Mouse (Mus musculus) thymus, postnatal 10 days (tissue): ENCODE results near the gene Cetn2.

Experiments used
- DNase-seq, 2 experiments: peaks; one replicate each; pipeline ENCODE4 v3.0.0; 2021; ENCODE audit warnings: low spot score in 2 of 2

Gene Cetn2

DNA sequence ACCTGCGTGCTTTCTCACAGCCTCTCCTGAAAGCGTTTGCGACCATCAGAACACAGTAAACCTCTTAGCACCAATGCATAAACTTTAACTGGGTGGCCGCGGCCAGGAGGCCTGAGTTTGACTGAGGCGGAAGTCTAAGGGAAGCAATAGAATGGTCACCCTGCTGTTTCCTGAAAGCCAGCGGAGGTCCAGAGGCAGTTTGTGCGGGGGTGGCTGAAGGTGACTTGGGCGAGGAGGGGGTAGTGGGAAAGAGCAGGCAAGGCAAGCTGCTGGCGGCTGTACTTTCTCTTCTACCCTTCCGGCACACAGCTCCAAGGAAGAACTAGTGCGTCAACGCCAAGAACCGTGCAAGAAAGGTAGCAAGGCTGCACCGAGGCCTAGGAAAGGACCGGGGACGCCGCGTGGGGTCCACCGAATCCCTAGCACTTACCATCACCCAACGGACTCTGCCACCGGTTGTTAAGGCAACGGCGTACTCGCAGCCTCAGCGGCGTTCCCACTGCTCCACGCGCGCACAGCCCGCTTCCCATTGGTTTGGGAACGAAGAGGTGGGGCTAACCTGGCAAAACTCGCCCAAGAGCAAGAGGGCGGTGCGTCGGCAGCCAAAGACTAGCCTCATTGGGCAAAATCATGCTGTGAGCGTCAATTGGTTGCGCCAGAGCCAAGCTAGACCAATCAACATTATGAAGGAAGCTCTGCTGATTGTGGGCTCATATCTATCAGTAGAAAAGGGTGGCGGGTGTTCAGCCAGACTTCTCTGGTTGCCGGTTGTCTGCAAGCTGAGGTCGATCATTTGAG, at the start of gene Cetn2, which contains the start of gene Nsdhl:
Gene Cetn2, minus strand, starts transcription at position 528 of the 798 bp plus-strand sequence.
Gene Nsdhl, plus strand, starts transcription at position 674 of the 798 bp plus-strand sequence.
- DNase-seq, result peak; percentile 68 to 81

DNA sequence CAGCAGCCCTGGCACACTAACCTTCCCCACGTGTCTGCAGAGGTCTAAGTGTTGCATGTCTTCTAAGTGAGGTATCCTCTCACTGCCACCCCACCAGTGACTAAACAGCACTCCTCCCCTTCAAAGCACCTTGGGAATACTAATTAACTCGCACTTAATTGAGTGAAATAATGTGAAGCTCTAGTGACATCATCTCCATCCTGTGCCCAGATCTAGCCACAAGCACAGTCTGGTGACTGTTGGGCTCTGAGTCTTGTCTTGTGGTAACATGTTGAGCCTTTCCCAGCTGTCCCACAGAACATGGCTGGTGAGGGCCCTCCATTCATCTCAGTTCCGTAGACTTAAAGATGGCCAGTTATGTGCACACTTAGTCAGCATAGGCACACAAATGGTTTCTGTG, 44.5 kb upstream of the Cetn2 start:
- DNase-seq, result no peak

DNA sequence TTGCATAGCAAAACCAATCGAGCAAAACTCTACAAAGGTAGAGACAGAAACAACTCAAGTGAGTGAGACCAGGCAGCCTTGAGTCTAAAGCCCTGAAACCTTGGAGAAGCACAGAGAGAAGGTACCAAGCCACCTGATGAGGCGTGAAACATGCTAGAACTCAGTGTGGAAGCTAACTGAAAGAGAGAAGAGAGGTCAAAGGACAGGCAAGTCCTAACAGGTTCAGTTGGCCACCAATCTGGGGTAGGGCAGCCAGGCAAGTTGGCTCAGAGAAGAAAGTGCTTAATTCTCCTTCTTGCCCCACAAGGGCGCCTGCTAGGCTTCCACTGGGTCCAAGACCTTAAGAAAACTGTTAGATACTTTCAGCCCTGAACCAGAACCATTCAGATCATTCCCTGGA, 43.3 kb upstream of the Cetn2 start:
- no peak for DNase-seq

DNA sequence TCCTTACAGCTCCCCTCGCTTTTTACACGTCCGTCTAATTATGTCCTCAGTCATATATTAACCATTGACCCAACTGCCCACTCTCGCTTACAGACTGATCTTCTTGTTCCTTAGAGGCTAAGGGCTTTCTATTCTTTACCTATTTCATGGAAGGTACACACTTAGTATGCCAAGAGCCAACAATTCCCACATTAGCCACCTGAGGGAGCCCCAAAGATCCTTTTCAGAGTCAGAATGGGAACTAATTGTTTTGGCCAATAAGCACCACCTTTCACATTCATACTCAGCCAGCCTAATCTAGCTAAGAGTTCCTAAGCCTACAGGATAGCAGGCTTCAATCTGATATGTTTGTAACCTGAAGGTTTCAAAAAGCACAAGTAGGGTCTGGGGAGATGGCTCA, 42.2 kb upstream of the Cetn2 start:
- no peak for DNase-seq

DNA sequence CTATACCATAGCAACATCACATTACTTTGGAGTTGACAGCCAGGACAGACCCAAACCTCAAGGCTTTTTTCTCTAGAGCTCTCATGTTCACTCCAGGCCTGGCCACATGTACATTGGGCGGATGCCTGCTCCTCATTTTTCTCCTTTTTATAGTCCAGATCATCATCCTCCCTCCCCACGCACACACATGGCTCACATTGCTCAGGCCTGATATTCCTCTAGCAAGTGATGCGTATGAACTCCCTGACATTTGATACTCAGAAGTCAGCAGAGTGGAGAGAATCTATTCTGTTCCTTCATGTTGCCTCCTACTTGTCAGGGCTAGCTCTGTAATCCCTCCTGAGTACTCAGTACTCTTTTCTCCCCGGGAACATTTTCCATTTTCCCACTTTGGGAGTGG, 38.3 kb upstream of the Cetn2 start:
- no peak for DNase-seq

DNA sequence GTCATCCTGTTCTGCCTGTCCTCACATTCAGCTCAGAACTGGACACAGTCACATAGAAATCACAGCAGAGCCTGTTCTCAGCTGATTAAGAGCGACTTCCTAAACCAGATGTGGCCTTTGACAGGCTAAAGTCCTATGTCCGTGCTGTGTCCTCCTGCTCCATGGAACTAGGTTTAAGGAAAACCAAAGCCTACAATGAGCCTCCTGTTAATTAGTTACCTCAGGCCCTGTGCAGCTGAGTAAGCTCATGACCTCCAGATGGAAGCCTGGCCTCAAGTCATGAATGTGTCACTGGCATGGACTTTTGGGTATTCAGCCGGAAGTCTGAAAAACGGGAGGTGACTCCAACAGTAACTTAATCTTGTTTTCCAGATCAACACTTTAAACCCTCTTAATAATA, 35.3 kb upstream of the Cetn2 start:
- no peak for DNase-seq

DNA sequence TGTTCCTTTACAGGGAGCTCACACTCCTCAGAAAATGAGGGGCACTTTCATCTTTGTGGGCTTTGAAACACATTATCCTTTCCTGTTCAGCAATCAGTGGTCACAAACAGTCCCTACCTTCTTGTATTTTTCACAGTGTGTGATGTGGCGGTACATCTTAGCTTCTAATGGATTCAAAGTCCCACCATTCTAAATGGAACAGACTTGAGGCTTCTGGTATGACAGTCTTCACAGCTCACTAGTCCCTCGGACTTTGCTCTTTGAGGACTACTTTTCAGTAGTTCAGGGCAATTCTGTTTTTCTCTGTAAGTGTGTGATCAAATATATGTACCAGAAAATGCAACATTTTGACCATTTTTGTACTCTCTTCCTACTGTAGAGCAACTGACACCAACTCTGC, 3.2 kb upstream of the Cetn2 start:
- no peak for DNase-seq

DNA sequence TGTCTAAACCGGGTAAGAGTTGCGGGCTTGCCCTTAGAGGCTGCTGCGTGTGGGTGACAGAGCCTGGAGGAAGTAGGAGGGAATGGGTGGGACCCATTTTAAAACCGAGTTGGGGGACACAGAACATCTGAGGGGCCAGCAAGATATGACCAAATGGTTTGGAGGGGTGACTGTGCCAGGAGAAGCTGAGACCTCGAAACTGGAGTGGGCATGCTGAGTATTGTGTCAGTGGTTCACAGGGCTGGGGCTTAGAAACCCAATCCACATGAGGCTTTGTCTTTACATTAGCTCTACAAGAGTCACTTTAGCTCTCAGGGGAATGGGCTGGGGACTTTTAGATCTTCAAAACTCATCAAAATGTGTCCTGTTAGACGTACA, 460 bp upstream of the Cetn2 start:
- no peak for DNase-seq

DNA sequence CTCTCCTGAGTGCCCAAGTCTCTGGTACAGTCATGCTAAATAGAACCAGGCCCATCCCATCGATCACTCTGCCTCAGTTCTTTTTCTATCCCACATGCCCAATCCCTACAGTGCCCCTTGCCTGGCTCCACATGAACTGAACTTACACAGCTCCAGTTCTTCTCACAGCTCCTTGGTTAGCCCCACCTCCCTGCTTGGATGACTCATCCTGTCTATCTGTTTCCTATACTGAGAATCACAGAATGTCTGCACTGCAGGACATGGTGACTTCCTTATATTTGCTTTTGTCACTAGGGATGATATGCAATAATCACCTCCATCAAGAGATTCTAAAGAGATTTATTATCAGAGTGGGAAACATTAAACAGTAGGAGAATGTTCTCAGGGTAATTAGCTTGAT, 6.6 kb downstream of the Cetn2 start:
- no peak for DNase-seq

DNA sequence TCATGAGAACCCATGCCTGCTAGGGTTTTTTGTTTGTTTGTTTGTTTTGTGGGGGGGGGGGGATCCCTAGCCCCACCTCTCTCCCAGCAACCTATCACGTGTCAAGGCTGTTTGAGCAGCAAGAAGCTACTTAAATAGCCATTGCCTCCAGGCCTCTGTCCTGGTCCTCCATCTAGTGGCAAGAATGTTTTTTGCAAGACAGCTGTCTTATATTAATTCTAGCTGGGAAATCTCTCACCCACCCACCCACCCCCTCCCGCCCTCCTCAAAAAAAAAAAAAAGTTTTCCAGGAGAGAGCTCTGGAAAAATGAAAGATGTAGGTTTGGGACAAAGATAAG, 9.8 kb downstream of the Cetn2 start:
- DNase-seq, result no peak

DNA sequence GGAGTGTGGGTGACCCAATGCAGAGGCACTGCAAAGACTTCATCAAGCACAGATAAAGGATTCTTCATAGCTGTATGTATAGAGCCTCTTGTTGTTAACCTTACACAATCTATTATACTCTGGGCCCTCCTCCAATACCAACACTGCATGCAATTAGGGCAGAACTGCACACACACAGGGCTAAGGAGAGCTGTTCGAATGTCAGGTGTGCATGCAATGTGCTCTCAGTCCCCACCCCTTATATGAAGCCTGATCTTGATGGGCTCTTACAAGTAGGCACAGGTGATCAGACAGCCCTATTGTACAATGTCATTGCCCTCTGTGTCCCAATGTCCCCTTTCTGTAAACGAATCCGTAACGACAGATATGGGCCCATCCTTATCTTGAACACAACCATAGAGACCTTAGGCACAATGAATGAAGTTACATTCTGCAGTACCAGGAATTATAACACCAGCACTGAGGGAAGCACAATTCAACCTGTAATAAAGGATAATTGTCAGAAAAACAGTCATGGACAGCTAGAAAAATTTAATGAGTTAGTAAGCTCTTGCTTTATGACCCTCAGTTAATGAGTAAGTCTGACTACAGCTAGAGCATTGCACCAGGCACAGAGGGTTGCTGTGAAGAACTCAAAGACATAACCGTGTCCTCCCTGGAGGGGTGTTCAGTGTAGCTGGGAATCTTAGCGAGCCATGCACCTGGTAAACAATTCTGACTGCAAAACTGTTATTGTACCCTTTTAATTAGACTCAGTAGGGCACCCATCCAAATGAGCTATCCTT, 10.4 kb downstream of the Cetn2 start:
- DNase-seq, result no peak

DNA sequence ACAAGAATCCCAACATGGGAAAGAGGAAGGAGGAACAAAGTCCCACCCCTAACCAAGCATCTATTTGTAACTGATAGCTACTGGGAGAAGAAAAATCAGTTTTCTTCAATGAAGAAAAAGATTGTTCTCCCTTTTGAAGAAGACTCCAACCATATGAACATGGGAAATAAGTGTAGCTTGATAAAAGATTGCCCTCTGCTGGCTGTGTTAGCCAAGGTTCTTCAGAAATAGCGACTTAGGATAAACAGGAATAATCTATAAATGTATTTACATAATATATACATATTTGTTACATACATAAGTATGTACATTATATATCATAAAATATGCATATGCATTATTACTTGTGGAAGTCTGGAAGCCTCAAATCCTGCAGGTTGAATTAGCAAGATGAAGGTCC, 15.7 kb downstream of the Cetn2 start:
- no peak for DNase-seq

DNA sequence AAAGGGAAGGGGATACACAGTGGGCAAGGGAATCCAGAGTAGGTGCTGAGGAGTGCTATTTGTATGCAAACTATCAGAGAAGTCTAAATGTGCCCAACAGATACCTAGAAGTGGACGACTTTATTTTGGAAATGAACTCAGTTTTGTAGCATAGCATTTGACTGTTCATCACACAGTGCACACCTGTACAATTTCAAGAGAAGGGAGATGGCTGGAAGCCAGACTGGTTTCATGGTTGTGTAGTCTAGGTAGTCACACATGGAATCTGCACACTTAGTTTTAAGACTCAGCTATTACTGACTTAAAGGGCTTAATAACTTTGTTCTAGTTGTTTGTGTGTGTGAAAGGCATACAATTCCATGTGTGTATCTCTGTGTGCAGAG, 22.2 kb downstream of the Cetn2 start:
- no peak for DNase-seq

DNA sequence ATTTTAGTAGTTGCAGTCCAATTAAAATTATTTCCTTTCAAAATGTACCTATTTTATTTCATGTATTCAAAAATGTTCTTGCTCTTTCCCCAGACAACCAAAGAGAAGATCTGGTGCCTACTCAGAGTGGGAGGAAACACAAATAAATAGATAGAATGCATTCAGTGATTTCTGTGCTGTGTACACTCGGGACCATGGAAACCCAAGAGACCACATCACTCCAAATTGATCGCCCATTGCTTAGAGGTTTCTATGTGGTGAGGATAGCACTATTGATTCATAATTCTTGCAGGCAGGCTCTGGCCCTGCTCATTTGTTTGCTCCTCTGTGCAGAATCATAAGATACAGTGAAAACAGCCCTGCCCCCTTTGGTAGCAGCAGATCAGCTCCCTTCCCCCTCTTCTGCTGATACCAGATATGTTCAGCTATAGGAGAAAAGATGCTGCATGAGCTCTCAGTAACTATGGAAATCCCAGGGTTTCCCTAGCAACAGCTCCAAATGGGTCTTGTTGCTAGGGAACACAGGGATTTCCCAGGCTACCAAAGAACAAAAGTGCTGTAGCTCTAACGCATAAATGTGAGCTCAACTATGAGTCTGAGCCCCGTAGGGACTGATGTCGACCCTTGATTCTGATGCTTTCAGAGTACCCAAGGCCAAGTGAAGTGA, 22.7 kb downstream of the Cetn2 start:
- DNase-seq, result no peak
